Mouse (Mus musculus) forebrain, embryonic 13.5 days (tissue): ENCODE measurements around the gene Tbx6. TPM values are rescaled to one million over a fixed set of nuclear protein-coding genes. Genes with fewer than 3 reads are reported as not detected.

Source experiments
- ATAC-seq: fragments of 200-750 bp; cut with Nextera tagmentation; 2 replicates; pipeline ENCODE4 v1.8.0; 2017
- H3K27ac ChIP-seq: fragments of 300-500 bp; sonication (generic); 2 replicates; pipeline ENCODE4 v1.5.1; 2015; ENCODE audit warnings: inconsistent platforms, mild to moderate bottlenecking, moderate library complexity
- H3K27me3 ChIP-seq: fragments of 300-500 bp; sonication (generic); 2 replicates; pipeline ENCODE4 v1.6.1; 2015; ENCODE audit warnings: mild to moderate bottlenecking, inconsistent platforms
- H3K36me3 ChIP-seq: fragments of 300-500 bp; sonication (generic); 2 replicates; pipeline ENCODE4 v1.6.1; 2015; ENCODE audit warnings: mild to moderate bottlenecking, inconsistent platforms; ENCODE audit not compliant: poor library complexity, severe bottlenecking
- H3K4me1 ChIP-seq: fragments of 300-500 bp; sonication (generic); 2 replicates; pipeline ENCODE4 v1.6.1; 2015; ENCODE audit warnings: inconsistent platforms
- H3K4me2 ChIP-seq: fragments of 300-500 bp; sonication (generic); 2 replicates; pipeline ENCODE4 v1.6.1; 2015; ENCODE audit warnings: inconsistent platforms, mild to moderate bottlenecking, moderate library complexity
- H3K4me3 ChIP-seq: fragments of 300-500 bp; sonication (generic); 2 replicates; pipeline ENCODE4 v1.5.1; 2015; ENCODE audit warnings: mild to moderate bottlenecking, inconsistent platforms
- H3K9ac ChIP-seq: fragments of 300-500 bp; sonication (generic); 2 replicates; pipeline ENCODE4 v1.6.1; 2015; ENCODE audit warnings: mild to moderate bottlenecking, inconsistent platforms
- H3K9me3 ChIP-seq: fragments of 300-500 bp; sonication (generic); replicated peaks from 2 replicates; pipeline ENCODE4 v1.6.1; 2016; ENCODE audit warnings: inconsistent platforms
- WGBS: fragments of 180-500 bp; shearing (Covaris S2); methylation state at CpG from one replicate; pipeline ENCODE4 v1.1.7; 2015; 5-methylcytosine and 5-hydroxymethylcytosine counted together
- polyA plus RNA-seq: library from polyadenylated mRNA; unstranded; fragments of >200 nt; fragmentation: Nextera tagmentation; extraction: Ambion mirVana; gene quantifications from 2 replicates; pipeline ENCODE4 v1.2.1, GENCODE M21; 2015

Tbx6 gene
- polyA plus RNA-seq, 1 experiment from 2014 or later: 0.43 TPM

GRCm38 (mm10) chr7:126825952-126826351 is 44.7 kb downstream of the Tbx6 start:
- peak overlapping the region; percentile 76; the same call in 1 of the 2 replicates for H3K4me2 ChIP-seq
- no peaks in the 10 kb centered on the region for H3K27me3 ChIP-seq
- WGBS: 78% methylated on average over 5 of the region's 5 CpGs
- no peaks in the 10 kb centered on the region for H3K9me3 ChIP-seq
- 0 out of 2 replicates have a peak overlapping the region, but pooled peaks have one; percentile 16 for H3K9ac ChIP-seq
- no peak overlapping the region for H3K27ac ChIP-seq
- no peak overlapping the region for H3K4me3 ChIP-seq
- no peak for ATAC-seq
- H3K36me3 ChIP-seq: peaks cover 15% of the 10 kb centered on the region
- peaks cover 46% of the 10 kb centered on the region for H3K4me1 ChIP-seq

- no peaks in the 10 kb centered on the region for H3K9me3 ChIP-seq
- H3K9ac ChIP-seq: peak within 1 kb of the TSS; percentile 52
- H3K27me3 ChIP-seq: no peaks in the 10 kb centered on the region
- H3K4me1 ChIP-seq: peaks cover 10% of the 10 kb centered on the region
- H3K27ac ChIP-seq: peak within 1 kb of the TSS; percentile 31; the same call in 1 of the 2 replicates
- ATAC-seq: peak; percentile 22
- H3K4me3 ChIP-seq: peak within 1 kb of the TSS; percentile 35
- H3K36me3 ChIP-seq: peaks cover 15% of the 10 kb centered on the region
- WGBS: 59% methylated on average over 5 of the region's 5 CpGs
- H3K4me2 ChIP-seq: peak within 1 kb of the TSS; percentile 66
Measured at GRCm38 (mm10) chr7:126831539-126831938, 50.3 kb downstream of the Tbx6 start, which contains the start of gene 4930451I11Rik. Gene 4930451I11Rik, minus strand, starts transcription at chr7:126831639.

- Histone ChIP-seq H3K4me3 (peak overlapping the region; percentile 35), H3K27ac (no peak overlapping the region), H3K27me3 (no peaks in the 10 kb centered on the region), H3K9ac (peak overlapping the region; percentile 52), H3K4me2 (peak overlapping the region; percentile 66), H3K36me3 (peaks cover 15% of the 10 kb centered on the region), H3K9me3 (no peaks in the 10 kb centered on the region), H3K4me1 (peaks cover 10% of the 10 kb centered on the region)
- 2% methylated on average over 21 of the region's 21 CpGs for WGBS
- peak; percentile 90 for ATAC-seq
Measured at GRCm38 (mm10) chr7:126832036-126832598, 50.8 kb downstream of the Tbx6 start.

GRCm38 (mm10) chr7:126833294-126833693 is 52.0 kb downstream of the Tbx6 start:
- H3K9ac ChIP-seq: no peak overlapping the region
- no peak for ATAC-seq
- no peak overlapping the region for H3K27ac ChIP-seq
- peaks cover 15% of the 10 kb centered on the region for H3K36me3 ChIP-seq
- no peaks in the 10 kb centered on the region for H3K27me3 ChIP-seq
- no peak overlapping the region for H3K4me2 ChIP-seq
- H3K4me3 ChIP-seq: no peak overlapping the region
- H3K4me1 ChIP-seq: peaks cover 5% of the 10 kb centered on the region
- WGBS: 96% methylated on average over 1 of the region's 1 CpGs
- H3K9me3 ChIP-seq: no peaks in the 10 kb centered on the region

Other genes with a start within 250 kb of the Tbx6 start
- gene Eif3c, start 215.1 kb upstream of the Tbx6 start, polyA plus RNA-seq: 209 and 212 TPM in 2 replicates
- gene Apobr, start 196.5 kb upstream of the Tbx6 start, polyA plus RNA-seq: 0.38 and 0.46 TPM in 2 replicates
- 26.3 and 30.8 TPM in 2 replicates for gene Cln3, start 195.7 kb upstream of the Tbx6 start, polyA plus RNA-seq
- not detected in 2 replicates for gene Il27, start 186.5 kb upstream of the Tbx6 start, polyA plus RNA-seq
- 2.1 and 2.5 TPM in 2 replicates for gene Nupr1, start 150.6 kb upstream of the Tbx6 start, polyA plus RNA-seq
- 57.3 and 64.6 TPM in 2 replicates for gene Sgf29, start 132.2 kb upstream of the Tbx6 start, polyA plus RNA-seq
- gene Sult1a1, start 105.1 kb upstream of the Tbx6 start, polyA plus RNA-seq: 0.46 and 0.68 TPM in 2 replicates
- 183 and 187 TPM in 2 replicates for gene Bola2, start 86.1 kb upstream of the Tbx6 start, polyA plus RNA-seq
- gene Slx1b, start 85.7 kb upstream of the Tbx6 start, polyA plus RNA-seq: 16.6 TPM in 2 replicates
- gene Coro1a, start 73.7 kb upstream of the Tbx6 start, polyA plus RNA-seq: 72.7 and 77.1 TPM in 2 replicates
- 75.3 and 78.3 TPM in 2 replicates for gene Mapk3, start 21.9 kb upstream of the Tbx6 start, polyA plus RNA-seq
- 1.7 and 2.8 TPM in 2 replicates for gene Gdpd3, start 15.1 kb upstream of the Tbx6 start, polyA plus RNA-seq
- 124 and 143 TPM in 2 replicates for gene Ypel3, start 4.5 kb upstream of the Tbx6 start, polyA plus RNA-seq
- 246 and 258 TPM in 2 replicates for gene Ppp4c, start 11.0 kb downstream of the Tbx6 start, polyA plus RNA-seq
- 27.0 and 30.0 TPM in 2 replicates for gene Fam57b, start 16.2 kb downstream of the Tbx6 start, polyA plus RNA-seq
- not detected in 2 replicates for gene 4930451I11Rik, start 50.2 kb downstream of the Tbx6 start, polyA plus RNA-seq
- gene Doc2a, start 65.9 kb downstream of the Tbx6 start, polyA plus RNA-seq: 4.1 and 4.2 TPM in 2 replicates
- gene Hirip3, start 80.5 kb downstream of the Tbx6 start, polyA plus RNA-seq: 47.7 and 49.1 TPM in 2 replicates
- gene Ino80e, start 80.9 kb downstream of the Tbx6 start, polyA plus RNA-seq: 94.9 and 96.2 TPM in 2 replicates
- gene Taok2, start 103.2 kb downstream of the Tbx6 start, polyA plus RNA-seq: 51.9 and 60.0 TPM in 2 replicates
- gene Tmem219, start 141.4 kb downstream of the Tbx6 start, polyA plus RNA-seq: 30.5 and 35.3 TPM in 2 replicates
- gene Kctd13, start 147.4 kb downstream of the Tbx6 start, polyA plus RNA-seq: 69.4 and 69.8 TPM in 2 replicates
- gene Asphd1, start 168.1 kb downstream of the Tbx6 start, polyA plus RNA-seq: 2.5 and 5.1 TPM in 2 replicates
- 16.8 and 18.4 TPM in 2 replicates for gene Sez6l2, start 169.1 kb downstream of the Tbx6 start, polyA plus RNA-seq
- gene Cdipt, start 194.4 kb downstream of the Tbx6 start, polyA plus RNA-seq: 82.9 and 95.8 TPM in 2 replicates
- 0.42 and 1.2 TPM in 2 replicates for gene Cdiptos, start 194.6 kb downstream of the Tbx6 start, polyA plus RNA-seq
- gene Mvp, start 233.1 kb downstream of the Tbx6 start, polyA plus RNA-seq: 2.5 and 3.2 TPM in 2 replicates
- 0.65 and 1.0 TPM in 2 replicates for gene Pagr1b, start 235.0 kb downstream of the Tbx6 start, polyA plus RNA-seq
- 41.7 and 74.5 TPM in 2 replicates for gene Pagr1a, start 235.9 kb downstream of the Tbx6 start, polyA plus RNA-seq
- gene Gm42742, start 239.6 kb downstream of the Tbx6 start, polyA plus RNA-seq: 41.1 and 88.0 TPM in 2 replicates
- 6.8 and 8.3 TPM in 2 replicates for gene Prrt2, start 239.7 kb downstream of the Tbx6 start, polyA plus RNA-seq
- 63.9 and 65.8 TPM in 2 replicates for gene Maz, start 245.6 kb downstream of the Tbx6 start, polyA plus RNA-seq